Mouse (Mus musculus): Measurements from ENCODE around the gene Agbl4.

DNA sequence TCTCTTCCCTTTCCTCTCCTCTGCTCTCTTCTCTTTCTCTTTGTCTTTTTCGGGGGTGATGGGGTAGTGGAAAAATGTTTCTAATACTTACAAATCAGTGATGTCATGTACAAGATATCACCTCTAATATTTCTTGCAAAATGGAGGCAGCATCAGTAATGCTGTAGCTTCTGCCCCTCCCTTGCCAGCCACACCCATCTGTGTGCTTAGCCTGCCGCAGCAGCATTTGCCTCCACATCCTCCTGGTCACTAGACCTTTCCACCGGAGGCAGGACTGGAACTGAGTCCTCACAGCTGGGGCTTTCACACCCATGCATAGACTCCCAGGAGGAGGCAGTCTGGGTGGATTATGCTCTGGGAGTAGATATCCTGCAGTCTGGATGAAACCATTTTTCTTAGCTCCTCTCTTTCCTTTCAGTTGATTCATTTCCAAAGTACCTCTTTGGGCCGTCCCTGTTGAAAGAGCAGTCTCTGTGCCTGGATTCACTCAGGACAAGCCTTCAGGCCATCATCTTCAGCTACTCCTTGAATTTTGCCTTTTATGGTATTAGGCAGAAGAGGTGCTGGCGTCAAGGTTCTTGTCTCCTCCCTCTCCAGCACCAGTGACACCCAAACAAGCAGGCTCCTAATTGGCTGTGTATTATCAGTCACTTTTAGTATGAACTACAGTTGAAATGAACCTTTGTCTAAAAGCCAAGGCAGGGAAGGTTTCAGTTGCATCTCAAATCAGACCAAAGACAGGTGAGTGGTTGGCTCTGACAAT is 1105.7 kb downstream of the Agbl4 start:
- TF ChIP-seq POLR2A (IDR thresholded peaks at IDR 0.05; ENCODE audit: insufficient read length, low read depth) (no peak), POLR2AphosphoS2 (IDR thresholded peaks at IDR 0.05; ENCODE audit: insufficient read length, low read depth) (no peak), MYOD1 (IDR thresholded peaks at IDR 0.05; ENCODE audit: control insufficient read depth in 1 of 3, insufficient read length in 2 of 3, low read depth in 2 of 3) (no peak), E2F4 (IDR thresholded peaks at IDR 0.05; ENCODE audit: insufficient read depth) (no peak), MAX (IDR thresholded peaks at IDR 0.05; ENCODE audit: low read depth) (no peak), REST (IDR thresholded peaks at IDR 0.05; ENCODE audit: insufficient read depth, insufficient read length) (no peak), MYOG (IDR thresholded peaks at IDR 0.05; ENCODE audit: control insufficient read depth in 1 of 3, insufficient read depth in 1 of 3, insufficient read length in 2 of 3, low read depth in 2 of 3) (no peak), TCF12 (IDR thresholded peaks at IDR 0.05; ENCODE audit: insufficient read depth, poor library complexity, severe bottlenecking) (no peak), USF1 (IDR thresholded peaks at IDR 0.05; ENCODE audit: low read depth) (no peak), TCF3 (IDR thresholded peaks at IDR 0.05; ENCODE audit: insufficient read length, low read depth) (no peak)
